Mouse (Mus musculus): ENCODE results near the gene Pik3r5.

DNA sequence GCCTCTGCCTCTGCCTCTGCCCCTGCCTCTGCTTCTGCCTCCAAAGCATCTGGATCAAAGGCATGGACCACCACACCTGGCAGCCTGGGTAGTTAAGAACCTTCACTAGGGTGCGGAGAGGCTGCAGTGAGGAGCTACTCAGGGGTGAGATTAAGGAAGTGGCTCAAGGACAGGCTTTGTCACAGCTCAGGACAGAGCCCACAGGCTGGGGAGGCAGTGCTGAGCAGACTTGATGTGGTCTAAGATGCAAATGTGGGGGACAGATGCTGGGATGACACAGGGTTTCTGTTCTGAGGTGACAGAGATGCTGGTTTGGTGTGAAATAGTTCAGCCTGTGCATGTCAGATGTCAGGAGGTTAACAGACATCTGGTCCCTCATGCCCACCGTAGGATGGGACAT lies 70.5 kb downstream of the Pik3r5 start:
- TF ChIP-seq CTCF (IDR thresholded peaks at IDR 0.05; ENCODE audit: low read depth) (no peak), EP300 (IDR thresholded peaks at IDR 0.05; ENCODE audit: low read depth) (no peak)

Data from liver, embryonic 14.5 days (tissue).